Mouse (Mus musculus) MEL (cell line): Measurements from ENCODE around the gene Grm1.

ENCODE experiments used
- CTCF ChIP-seq, 3 experiments: IDR thresholded peaks in 2 of 3; conservative IDR thresholded peaks in 1 of 3; 2 replicates each; pipeline ENCODE4 v1.5.1; 2011 to 2012; ENCODE audit warnings: low read length in 3 of 3, low read depth in 2 of 3, mild to moderate bottlenecking in 2 of 3, improper control_type of control experiment in 1 of 3, inconsistent platforms in 1 of 3, mixed read lengths in 1 of 3, moderate library complexity in 1 of 3; ENCODE audit not compliant: control insufficient read depth in 1 of 3, insufficient read depth in 1 of 3, poor library complexity in 1 of 3, severe bottlenecking in 1 of 3
- EP300 ChIP-seq, 2 experiments: IDR thresholded peaks; 2 replicates each; pipeline ENCODE4 v1.6.1; 2011; ENCODE audit warnings: improper control_type of control experiment in 2 of 2, low read length in 2 of 2, low read depth in 1 of 2, mild to moderate bottlenecking in 1 of 2
- GATA1 ChIP-seq: IDR thresholded peaks from 2 replicates; pipeline ENCODE4 v1.6.1; 2011; ENCODE audit warnings: low read depth, low read length, improper control_type of control experiment
- JUND ChIP-seq: IDR thresholded peaks from 2 replicates; pipeline ENCODE4 v1.6.1; 2011; ENCODE audit warnings: low read depth, mild to moderate bottlenecking, improper control_type of control experiment, low read length
- KAT2A ChIP-seq: conservative IDR thresholded peaks from 2 replicates; pipeline ENCODE4 v1.6.1; 2012; ENCODE audit warnings: low read depth, low read length, improper control_type of control experiment, inconsistent platforms
- MAZ ChIP-seq: IDR thresholded peaks from 2 replicates; pipeline ENCODE4 v1.6.1; 2012; ENCODE audit warnings: low read depth, mild to moderate bottlenecking, inconsistent platforms, low read length, improper control_type of control experiment
- POLR2A ChIP-seq, 2 experiments: IDR thresholded peaks; 2 replicates each; pipeline ENCODE4 v1.6.1; 2011 to 2012; ENCODE audit warnings: low read length in 2 of 2, mild to moderate bottlenecking in 2 of 2, control low read depth in 1 of 2, improper control_type of control experiment in 1 of 2, low read depth in 1 of 2, moderate library complexity in 1 of 2; ENCODE audit not compliant: control insufficient read depth in 1 of 2, insufficient read depth in 1 of 2, poor library complexity in 1 of 2
- RAD21 ChIP-seq: IDR thresholded peaks from 2 replicates; pipeline ENCODE4 v1.6.1; 2011; ENCODE audit warnings: mild to moderate bottlenecking, low read depth, low read length, improper control_type of control experiment
- SMC3 ChIP-seq: IDR thresholded peaks from 2 replicates; pipeline ENCODE4 v1.6.1; 2011; ENCODE audit warnings: low read depth, low read length, improper control_type of control experiment
- TAL1 ChIP-seq: IDR thresholded peaks from 2 replicates; pipeline ENCODE4 v1.6.1; 2012; ENCODE audit warnings: mild to moderate bottlenecking, inconsistent platforms, low read length, moderate library complexity, mixed read lengths
- TCF12 ChIP-seq: IDR thresholded peaks from 2 replicates; pipeline ENCODE4 v1.6.1; 2014; ENCODE audit warnings: low read depth, mild to moderate bottlenecking, inconsistent platforms, low read length, improper control_type of control experiment, moderate library complexity

DNA sequence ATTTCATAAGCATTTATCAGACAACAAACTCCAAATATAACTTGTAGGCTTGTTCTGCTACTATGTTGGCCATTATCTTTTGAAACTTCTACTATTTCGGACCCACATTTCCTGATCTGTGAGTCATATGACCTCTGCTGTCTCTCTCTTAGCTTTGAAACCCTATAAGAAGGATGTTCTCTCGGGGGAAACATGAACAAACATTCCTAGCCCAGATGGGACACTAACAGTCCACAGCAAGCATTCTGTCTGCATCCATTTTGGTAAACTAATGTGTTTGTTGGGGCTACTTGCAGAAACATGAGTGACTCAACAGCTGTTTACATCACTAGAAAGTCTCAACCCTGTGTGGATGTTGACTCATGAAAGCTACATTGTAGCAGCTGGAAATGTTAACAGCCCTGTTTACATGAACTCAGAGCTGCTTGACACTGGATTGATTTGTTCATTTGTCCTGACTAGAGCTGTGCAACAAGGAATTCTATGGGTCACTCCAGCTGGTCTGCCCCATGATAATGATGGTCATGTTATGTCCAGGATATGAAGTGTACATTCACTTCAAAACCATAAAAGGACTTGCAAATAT, 267.4 kb downstream of the Grm1 start:
- TF ChIP-seq TAL1 = no peak
- no peak for TF ChIP-seq KAT2A
- no peak for TF ChIP-seq CTCF (IDR thresholded peaks at IDR 0.05 in 2 of 3, conservative IDR thresholded peaks at IDR 0.05 in 1 of 3; ENCODE audit: control insufficient read depth in 1 of 3, insufficient read depth in 1 of 3, low read depth in 2 of 3, low read length in 3 of 3, poor library complexity in 1 of 3, severe bottlenecking in 1 of 3)
- no peak for TF ChIP-seq SMC3
- TF ChIP-seq MAZ = no peak
- no peak for TF ChIP-seq POLR2A (IDR thresholded peaks at IDR 0.05; ENCODE audit: control insufficient read depth in 1 of 2, insufficient read depth in 1 of 2, low read depth in 1 of 2, low read length in 2 of 2, poor library complexity in 1 of 2)
- no peak for TF ChIP-seq TCF12
- TF ChIP-seq RAD21 = no peak
- TF ChIP-seq JUND = no peak
- no peak for TF ChIP-seq GATA1
- TF ChIP-seq EP300 (IDR thresholded peaks at IDR 0.05; ENCODE audit: low read depth in 1 of 2, low read length in 2 of 2) = no peak
